Comparison of ENCODE assay signal across 31 mouse cellular contexts in the genomic region with DNA sequence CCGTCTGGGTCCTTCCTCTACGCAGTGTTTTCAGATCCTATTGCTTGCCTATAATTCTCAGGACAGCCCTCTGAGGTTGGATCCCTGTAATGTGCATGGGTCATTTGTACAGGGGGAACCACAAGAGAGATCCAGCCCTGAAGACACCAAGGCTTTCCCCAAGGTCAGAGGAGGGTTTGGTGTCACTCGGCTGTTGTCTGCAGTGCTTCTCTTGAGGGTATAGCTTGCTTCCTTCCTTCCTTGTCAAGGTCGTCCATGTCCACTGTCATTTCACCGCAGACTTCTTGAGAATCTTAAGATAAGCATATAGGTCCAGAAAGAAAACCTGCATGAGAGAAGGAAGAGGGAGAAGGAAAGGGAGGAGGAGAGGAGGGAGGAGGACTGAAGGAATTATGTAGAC.
"Had no signal": no experiment of that assay in that cellular context is flagged by ENCODE, and none has a peak within 500 bp of the region (broad histone marks: within the 10 kb centered on the region; RNA-seq: fewer than 3 reads in every experiment).

No protein-coding gene starts in this region.

- DNase-seq: left cerebral cortex, postnatal 4 days; liver; liver, embryonic 13.5 days; liver, postnatal 0 days; lung, adult 18-20 months; lung, adult 2 months; lung, postnatal 10 days; lung, postnatal 14 days; lung, postnatal 36 days; lung, postnatal 4 days; midbrain, embryonic 14.5 days had no signal

- H3K4me2 ChIP-seq: limb, embryonic 12.5 days; limb, embryonic 13.5 days; limb, embryonic 15.5 days; liver, embryonic 11.5 days; liver, embryonic 12.5 days; liver, embryonic 13.5 days; liver, embryonic 15.5 days; lung, embryonic 14.5 days; lung, embryonic 15.5 days; midbrain, embryonic 11.5 days; midbrain, embryonic 12.5 days; midbrain, embryonic 13.5 days; midbrain, embryonic 15.5 days; neural tube, embryonic 12.5 days had no signal

- H3K27me3 ChIP-seq: limb, embryonic 12.5 days; limb, embryonic 13.5 days; limb, embryonic 15.5 days; liver, embryonic 12.5 days; liver, embryonic 13.5 days; liver, embryonic 15.5 days; lung, embryonic 15.5 days; megakaryocyte, embryonic 14.5 days; midbrain, embryonic 12.5 days; midbrain, embryonic 13.5 days; midbrain, embryonic 15.5 days; neural tube, embryonic 12.5 days had no signal

- H3K9me3 ChIP-seq: limb, embryonic 10.5 days; limb, embryonic 12.5 days; limb, embryonic 13.5 days; limb, embryonic 15.5 days; liver, embryonic 12.5 days; liver, embryonic 13.5 days; liver, embryonic 15.5 days; lung, embryonic 15.5 days; megakaryocyte, embryonic 14.5 days; midbrain, embryonic 10.5 days; midbrain, embryonic 12.5 days; midbrain, embryonic 13.5 days; midbrain, embryonic 15.5 days; neural tube, embryonic 12.5 days had no signal

- ATAC-seq: liver, embryonic 12.5 days; liver, postnatal 0 days; midbrain, embryonic 13.5 days; midbrain, embryonic 15.5 days; midbrain, embryonic 16.5 days had no signal

- H3K9ac ChIP-seq: limb, embryonic 12.5 days; limb, embryonic 13.5 days; limb, embryonic 15.5 days; liver, embryonic 12.5 days; liver, embryonic 13.5 days; liver, embryonic 14.5 days; liver, embryonic 15.5 days; liver, postnatal 0 days; lung, embryonic 14.5 days; lung, embryonic 15.5 days; midbrain, embryonic 12.5 days; midbrain, embryonic 13.5 days; midbrain, embryonic 15.5 days; neural tube, embryonic 12.5 days had no signal

- H3K27ac ChIP-seq: limb, embryonic 10.5 days; limb, embryonic 12.5 days; limb, embryonic 13.5 days; limb, embryonic 15.5 days; liver, embryonic 12.5 days; liver, embryonic 13.5 days; liver, embryonic 14.5 days; liver, embryonic 15.5 days; lung, embryonic 15.5 days; macrophage; midbrain, embryonic 10.5 days; midbrain, embryonic 12.5 days; midbrain, embryonic 13.5 days; midbrain, embryonic 15.5 days; neural tube, embryonic 12.5 days had no signal

- H3K4me3 ChIP-seq: limb, embryonic 10.5 days; limb, embryonic 12.5 days; limb, embryonic 13.5 days; limb, embryonic 15.5 days; liver, embryonic 12.5 days; liver, embryonic 13.5 days; liver, embryonic 15.5 days; lung, embryonic 15.5 days; megakaryocyte, embryonic 14.5 days; midbrain, embryonic 10.5 days; midbrain, embryonic 12.5 days; midbrain, embryonic 13.5 days; midbrain, embryonic 15.5 days; myocyte; neural tube, embryonic 12.5 days had no signal

- H3K36me3 ChIP-seq: midbrain, embryonic 15.5 days had no signal

- H3K4me1 ChIP-seq: limb, embryonic 15.5 days; liver, embryonic 15.5 days; midbrain, embryonic 10.5 days; midbrain, embryonic 12.5 days; midbrain, embryonic 13.5 days; midbrain, embryonic 15.5 days; neural tube, embryonic 12.5 days had no signal
